Mouse (Mus musculus) adrenal gland, postnatal 0 days (tissue): ENCODE measurements around the gene Dyx1c1. TPM values are rescaled to one million over a fixed set of nuclear protein-coding genes. Genes with fewer than 3 reads are reported as not detected.

Experiments used
- microRNA-seq: library from miRNA; unstranded; fragments of <30 nt; microRNA quantifications from one replicate; pipeline ENCODE4, GENCODE M21; 2016; ENCODE audit warnings: borderline replicate concordance; ENCODE audit not compliant: insufficient number of aligned reads
- polyA plus RNA-seq: library from polyadenylated mRNA; unstranded; fragments of >200 nt; fragmentation: Nextera tagmentation; extraction: Ambion mirVana; gene quantifications from 2 replicates; pipeline ENCODE4 v1.2.1, GENCODE M21; 2015

Gene Dyx1c1
- 1.4 and 2.2 TPM in 2 replicates for polyA plus RNA-seq

DNA sequence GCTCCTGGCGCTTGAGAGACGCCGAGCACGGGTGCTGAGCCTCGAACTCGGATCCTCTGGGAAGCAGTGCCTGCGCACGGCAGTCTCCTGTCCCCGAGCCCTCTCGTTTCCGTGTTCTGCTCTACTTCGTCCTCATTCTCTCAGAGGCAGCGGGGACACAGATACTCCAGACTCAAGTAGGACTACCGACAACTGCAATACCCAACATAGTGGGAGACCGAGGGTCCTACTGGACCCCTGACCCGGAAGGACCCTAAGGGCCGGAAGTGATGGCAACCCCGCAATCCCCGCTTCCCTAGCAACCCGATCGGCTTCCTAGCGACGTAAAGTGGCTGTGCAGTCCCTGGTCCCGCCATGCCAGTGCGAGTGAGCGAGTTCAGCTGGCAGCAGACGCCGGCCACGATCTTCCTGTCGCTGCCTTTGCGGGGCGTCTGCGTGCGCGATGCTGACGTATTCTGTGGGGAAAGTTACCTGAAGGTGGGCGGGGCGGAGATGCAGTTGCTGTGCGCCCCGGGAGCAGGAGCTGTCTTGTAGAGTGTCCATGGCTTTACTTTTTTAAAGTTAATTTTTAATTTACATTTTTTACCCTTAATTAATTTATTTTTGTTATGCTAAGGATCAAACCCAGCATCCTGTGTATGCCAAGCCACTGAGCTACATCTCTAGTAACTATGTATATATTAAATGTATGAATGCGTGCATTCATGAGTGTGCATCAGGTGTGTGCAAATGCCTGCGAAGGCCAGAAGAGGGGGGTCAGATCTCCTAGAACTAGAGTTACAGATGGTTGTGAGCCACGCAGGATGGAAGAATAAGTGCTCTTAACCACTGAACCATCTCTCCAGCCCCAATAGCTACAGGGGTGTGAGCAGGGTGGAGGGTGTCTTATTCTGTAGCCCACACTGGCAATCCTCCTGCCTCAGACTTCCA lies at the start of gene Dyx1c1, which contains the start of gene Gm44503:
Dyx1c1 (plus strand) TSS at position 265 of the 930 bp plus-strand sequence.
Gm44503 (plus strand) TSS at position 332 of the 930 bp plus-strand sequence.

DNA sequence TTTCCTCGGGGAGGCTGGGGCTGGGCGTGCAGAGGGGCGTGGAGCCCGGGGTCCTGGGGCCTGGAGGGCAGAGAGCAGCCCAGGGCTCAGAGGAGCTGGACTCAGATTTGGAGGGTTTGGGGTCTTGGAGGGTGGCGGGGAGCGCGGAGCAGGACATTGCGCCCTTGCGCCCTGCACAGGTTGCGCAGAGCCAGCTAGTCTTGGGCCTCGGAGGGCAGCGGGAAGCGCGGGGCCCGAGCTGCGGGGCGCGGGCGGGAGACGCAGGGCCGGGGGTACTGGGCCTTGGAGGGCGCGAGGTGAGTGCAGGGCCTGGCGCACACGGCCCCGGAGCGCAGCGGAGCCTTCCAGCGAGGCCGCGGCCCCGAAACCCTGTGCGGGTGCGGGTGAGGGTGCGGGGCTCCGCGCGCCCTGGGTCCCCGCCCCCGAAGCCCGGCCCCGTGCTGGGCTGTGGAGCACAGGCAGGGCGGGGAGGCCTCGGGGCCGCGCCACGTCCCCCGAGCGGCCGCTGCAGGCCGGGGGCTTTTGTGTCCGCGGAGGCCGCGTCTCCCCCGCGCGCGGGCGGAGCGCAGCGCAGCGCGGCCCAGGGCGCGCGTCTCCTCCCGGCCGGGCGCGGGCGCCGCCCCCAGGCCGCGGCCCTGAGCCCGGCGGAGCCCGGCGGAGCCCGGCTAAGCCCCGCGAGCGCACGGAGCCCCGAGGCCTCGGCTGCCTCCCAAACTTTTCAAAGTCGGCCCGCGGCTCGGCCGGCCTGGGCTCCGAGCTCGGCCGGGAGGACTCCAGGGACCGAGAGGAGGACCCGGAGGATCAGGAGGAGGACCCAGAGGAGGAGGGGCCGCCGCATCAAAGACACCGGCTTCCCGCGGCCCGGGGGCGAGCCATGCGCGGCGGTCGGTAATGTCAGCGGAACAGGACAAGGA lies 33.3 kb upstream of the Dyx1c1 start, which contains the start of gene Pygo1:
Pygo1 (plus strand) TSS at position 625 of the 914 bp plus-strand sequence.

DNA sequence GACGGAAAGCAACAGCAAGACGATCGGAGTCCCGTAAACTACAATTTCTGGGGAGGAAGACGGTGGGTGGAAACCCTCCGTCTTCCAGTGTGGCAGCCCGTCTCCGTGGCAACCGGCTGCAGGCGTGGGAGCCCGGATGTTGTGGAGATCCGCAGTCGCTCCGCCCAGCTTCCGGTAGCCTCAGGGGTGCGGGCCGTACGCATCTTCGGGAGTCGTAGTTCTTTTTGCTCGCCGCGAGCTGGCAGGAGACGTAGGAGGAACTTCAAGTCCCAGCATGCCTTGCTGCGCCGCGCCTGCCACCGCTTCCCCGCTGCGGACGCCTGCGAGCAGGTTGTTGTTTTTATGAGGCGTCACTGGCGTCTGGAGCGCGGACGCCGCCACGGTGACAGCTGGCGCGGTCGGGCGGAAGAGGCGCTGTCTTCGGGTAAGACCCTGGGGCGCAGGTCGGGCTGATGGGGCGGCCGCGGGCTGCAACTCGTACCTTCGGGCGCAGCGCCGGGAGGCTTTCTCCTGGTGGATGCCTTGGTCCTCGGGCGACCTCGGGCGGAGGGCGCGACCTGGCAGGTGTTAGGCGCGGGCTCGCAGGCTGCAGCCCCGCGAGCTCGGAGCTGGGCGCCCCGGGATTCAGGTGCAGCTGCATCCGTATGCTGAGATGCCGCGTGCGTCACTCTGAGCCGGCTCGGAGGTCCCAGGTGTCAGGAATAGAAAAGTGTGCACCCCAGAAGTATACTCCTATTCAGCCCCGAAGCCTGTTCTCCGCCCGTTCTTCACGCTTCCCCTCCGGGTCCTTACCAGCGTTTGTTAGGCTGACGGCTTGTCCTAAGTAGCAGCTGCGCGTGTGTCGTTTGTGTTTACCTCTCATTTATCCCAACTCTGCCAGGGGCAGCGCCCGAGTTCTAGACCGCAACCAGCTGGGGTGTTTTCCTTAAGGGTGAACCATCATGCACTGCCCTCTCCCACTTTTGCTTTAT lies 26.9 kb downstream of the Dyx1c1 start, which contains the start of the genes Ccpg1os and Ccpg1:
Ccpg1os (minus strand) TSS at position 133 of the 971 bp plus-strand sequence.
Ccpg1 (plus strand) TSS at position 180 of the 971 bp plus-strand sequence.

Small RNAs within 50 kb of the gene (microRNA-seq; reads per million reads assigned to microRNA genes)
- not detected for gene Gm27353

Other genes with a start within 250 kb of the Dyx1c1 start
- 0.36 and 0.41 TPM in 2 replicates for gene Prtg, start 151.9 kb upstream of the Dyx1c1 start, polyA plus RNA-seq
- gene Pygo1, start 33.1 kb upstream of the Dyx1c1 start, polyA plus RNA-seq: 2.2 TPM in 2 replicates
- not detected in 2 replicates for gene Gm44503, start 67 bp downstream of the Dyx1c1 start, polyA plus RNA-seq
- 39.3 and 48.6 TPM in 2 replicates for gene Ccpg1os, start 26.6 kb downstream of the Dyx1c1 start, polyA plus RNA-seq
- 48.7 and 78.5 TPM in 2 replicates for gene Ccpg1, start 26.6 kb downstream of the Dyx1c1 start, polyA plus RNA-seq
- gene Pigb, start 81.6 kb downstream of the Dyx1c1 start, polyA plus RNA-seq: 9.0 and 10.8 TPM in 2 replicates
- gene Rab27a, start 86.1 kb downstream of the Dyx1c1 start, polyA plus RNA-seq: 13.2 and 22.7 TPM in 2 replicates
- 0.26 and 0.76 TPM in 2 replicates for gene Khdc3, start 143.1 kb downstream of the Dyx1c1 start, polyA plus RNA-seq
- gene Gm20509, start 143.7 kb downstream of the Dyx1c1 start, polyA plus RNA-seq: 0.19 TPM in 1 of 2 replicates, not detected in the other
- gene Rsl24d1, start 154.6 kb downstream of the Dyx1c1 start, polyA plus RNA-seq: 61.2 and 67.4 TPM in 2 replicates